Mouse (Mus musculus) urinary bladder, postnatal 14 days (tissue): ENCODE data around the gene Mroh7.

Experiments
- DNase-seq: peaks from one replicate; pipeline ENCODE4 v3.0.0; 2021; ENCODE audit warnings: low spot score

Mroh7 gene

GRCm38 (mm10) chr4:106632313-106632712 lies 98.4 kb downstream of the Mroh7 start:
- no peak for DNase-seq
